Mouse (Mus musculus) NIH3T3 (cell line): ENCODE measurements around the gene Cntn2.

Source experiments
- DNase-seq: peaks from one replicate; pipeline ENCODE4 v3.0.0-alpha.2; 2012; ENCODE audit warnings: low read depth

Cntn2 gene

DNA sequence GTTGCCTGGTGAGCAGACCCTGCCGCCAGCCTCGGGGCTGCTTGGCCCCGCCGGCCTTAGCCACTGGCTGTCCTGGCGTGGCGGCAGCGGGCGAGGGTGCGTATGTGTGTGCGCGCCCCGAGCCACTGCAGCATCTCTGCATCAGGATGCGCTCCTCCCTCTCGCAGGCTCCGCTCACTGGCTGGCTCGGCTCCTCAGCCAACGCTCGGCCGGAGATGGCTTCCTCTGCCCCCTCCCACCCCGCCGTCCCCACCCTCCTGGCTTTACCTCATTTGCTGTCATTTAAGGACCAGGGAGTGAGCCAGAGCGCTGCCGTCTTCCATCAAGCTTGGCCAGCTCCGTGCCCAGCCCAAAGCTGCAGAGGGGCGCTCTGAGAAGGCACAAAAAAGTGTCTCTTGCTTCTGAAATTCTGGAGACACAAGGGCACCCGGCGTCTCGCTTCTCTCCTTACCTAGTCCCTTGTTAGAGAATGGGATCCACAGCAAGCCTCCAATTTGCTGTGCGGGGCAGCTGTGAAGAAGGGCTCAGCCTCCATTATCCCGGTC, at the start of gene Cntn2:
TSS of gene Cntn2 (minus strand) at position 495 of the 545 bp plus-strand sequence.
- no peak for DNase-seq

DNA sequence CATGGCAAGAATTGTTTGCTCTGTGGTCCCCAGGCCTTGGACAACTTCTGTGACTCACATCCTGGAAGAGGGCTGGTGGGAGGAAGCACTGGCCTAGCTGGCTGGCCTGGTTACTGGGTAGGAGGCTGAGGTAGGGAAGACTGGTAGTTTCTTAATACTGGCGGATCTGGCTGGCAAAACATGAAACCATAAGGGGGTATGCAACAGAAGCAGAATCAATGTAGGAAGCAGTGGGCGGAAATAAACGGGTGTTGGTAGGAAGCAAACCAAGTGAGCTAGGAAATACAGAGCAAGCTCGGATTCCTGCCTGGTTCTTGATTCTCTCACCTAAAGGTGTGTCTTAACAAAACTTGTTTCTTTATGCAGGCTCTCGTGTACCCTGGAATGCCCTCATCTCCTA, 49.1 kb upstream of the Cntn2 start:
- no peak for DNase-seq

DNA sequence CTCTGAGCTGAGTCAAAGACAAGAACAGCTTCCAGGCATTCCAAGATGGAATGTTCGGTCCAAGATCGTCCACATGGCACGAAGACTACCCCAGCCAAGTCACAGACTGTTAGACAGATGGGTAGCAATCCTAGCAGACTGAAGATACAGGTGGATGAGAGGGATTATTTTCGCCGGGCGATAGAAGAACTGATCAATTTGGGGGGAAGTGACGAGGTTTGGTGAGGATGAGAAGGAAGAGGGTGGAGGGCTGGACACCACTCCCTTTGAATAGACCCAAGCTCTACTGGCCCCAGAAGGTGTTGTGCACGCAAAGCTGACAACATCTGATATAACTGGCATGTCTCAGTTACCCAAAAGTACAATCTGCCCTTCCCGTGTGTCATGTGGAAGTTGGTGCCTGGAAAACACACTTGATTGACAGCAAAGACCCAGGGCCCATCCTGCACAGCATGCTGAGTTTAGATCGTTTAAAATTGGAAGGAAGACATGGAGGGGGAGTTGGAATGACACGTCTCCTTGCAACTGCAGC, 48.4 kb upstream of the Cntn2 start:
- DNase-seq, result no peak

DNA sequence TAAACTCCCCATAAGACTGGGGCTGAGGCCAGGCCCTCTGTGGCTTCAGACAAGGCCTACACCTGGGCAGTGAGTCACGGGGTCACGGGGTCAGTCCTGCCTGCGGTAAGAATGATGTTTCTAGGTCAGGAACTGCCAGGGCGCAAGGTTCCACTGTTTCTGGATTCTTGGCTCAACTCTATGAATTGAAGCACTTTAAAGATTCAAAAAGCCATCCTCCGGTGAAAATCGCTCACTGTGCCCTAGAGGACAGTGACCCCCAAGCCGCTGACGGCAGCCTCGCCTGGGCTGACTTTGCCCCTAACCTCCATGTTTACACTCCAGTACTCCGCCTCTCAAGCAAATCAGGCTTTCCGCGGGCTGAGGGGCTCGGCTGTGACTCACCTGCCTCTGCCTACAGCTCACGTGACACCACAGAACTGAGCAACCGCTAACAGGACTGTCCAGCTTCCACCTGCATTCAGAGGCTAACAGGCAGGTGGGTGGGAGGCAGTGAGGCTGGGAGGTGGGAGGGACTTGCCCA, 43.7 kb upstream of the Cntn2 start:
- no peak for DNase-seq

DNA sequence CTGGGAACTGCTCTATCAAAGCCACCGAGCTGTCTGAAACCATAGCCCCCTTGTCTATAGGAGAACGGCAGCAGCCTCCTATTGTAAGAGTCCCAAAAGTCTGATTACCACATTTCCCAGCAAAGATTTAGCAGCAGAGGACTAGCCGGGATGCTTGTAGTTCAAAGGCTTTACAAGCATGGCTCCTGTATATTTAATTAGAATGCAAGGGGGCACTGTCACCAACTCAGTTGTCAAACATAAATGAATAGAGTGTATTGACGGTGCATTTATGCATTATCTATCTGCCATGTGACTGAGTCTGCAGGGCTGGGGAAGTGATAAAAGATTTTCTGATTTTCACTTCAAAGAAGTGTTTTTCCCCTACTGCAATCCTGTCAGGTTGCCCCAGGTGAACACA, 42.3 kb upstream of the Cntn2 start:
- no peak for DNase-seq

DNA sequence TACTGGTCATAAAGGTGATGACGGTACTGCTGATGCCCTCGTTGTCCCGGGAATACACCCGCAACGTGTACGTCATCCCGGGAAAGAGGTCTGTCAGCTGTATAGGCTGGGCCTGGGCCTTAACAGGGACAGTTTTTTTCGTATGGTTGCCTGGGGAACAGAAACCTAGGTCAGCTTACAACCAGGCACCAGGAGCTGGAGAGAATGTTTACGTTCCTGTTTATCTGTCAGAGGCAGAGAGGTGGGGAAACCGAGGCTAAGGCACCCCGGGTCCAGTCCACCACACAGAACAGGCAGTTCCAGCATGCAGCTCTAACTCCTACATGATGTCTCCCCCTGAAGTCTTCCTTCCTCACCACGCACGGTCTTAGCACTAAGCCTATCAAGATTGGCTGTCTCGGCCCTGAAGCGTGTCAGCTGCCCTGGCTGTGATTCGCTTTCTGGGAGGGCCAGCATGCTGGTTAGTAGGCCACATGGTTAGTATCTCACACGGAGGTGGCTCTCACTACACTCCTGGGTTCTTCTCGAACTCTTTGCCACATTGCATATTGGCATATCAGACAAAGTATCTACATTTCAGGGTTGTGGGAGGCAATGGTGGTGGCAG, 40.0 kb upstream of the Cntn2 start:
- DNase-seq, result no peak

DNA sequence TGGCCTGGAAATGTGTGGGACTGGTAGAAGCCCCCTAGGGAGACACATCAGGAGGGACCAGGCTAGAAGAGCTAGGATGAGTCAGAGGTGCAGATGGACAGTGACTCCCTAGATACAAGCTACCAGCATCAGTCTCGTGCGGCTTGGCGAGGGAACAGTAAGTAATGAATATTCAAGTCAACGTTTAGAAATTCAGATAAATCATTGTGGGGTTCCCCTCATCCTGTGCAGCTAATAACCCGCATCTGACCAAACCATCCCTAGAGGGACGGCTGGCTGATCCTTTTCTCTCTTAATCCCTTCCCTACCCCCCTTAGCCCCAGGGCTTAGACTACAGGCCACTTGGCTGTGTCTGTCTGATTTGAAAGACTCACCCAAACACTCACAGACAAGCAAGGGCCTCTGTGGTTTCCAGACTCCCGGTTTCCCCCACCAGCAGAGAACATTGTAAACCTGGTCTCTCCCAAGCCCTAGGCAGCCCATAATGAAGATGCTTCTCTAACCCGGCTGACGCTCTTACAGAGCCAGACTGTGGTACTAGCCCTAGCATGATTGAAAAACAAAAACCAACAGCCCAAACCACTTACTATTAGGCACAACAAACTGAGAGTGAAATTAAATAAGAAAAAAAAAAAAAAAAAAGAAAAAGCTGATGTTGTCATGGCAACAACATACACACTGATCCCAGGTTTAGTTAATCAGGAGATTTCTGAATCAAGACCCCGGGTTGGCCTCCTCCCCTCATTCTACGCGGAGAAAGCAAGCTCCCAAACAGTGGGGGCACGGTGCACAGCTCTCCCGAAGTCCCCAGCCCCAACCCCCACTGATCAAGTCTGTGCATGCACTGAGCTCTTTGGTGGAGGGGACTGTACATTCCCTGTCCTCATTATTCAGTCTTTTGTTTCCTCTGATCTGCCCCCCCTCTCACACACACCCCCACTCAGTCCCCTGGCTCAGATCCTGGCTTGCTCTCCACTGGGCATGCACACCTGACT, 39.1 kb upstream of the Cntn2 start:
- DNase-seq, result no peak

DNA sequence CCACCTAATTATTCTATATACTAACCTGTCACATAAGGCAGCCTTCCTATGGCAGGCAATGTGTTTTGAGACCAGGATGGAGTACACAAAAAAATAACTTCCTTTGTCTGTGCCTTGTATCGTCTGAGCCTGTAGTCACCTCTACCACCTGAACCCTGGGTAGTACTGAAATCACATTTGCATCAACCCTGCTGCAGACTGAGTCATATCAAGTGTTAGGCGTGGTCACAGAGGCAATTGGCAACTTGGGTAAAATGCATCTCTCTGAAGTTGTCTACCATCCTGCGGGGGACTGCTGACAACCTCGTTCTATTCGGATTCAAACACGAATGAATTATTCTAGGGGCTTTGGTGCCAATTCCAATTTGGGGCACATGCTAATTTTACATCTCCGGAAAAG, 37.0 kb upstream of the Cntn2 start:
- no peak for DNase-seq

DNA sequence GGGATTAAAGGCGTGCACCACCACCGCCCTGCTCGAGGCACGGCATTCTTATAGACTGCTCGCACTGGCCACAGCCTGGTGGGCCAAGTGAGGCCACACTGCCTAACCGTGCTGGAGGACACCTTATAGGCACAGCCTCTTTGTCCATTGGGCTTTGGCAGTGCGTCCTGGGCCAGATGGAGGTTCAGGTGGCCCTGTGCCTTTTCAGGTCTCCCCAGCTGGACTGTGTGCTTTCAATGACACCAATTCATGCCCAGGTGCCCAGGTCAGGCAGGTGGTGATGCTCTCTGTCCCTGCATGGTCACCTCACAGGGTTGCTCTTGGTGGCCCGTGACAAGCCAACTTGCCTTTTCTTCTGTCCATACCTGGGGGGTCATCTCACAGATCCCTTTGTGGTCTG, 33.8 kb upstream of the Cntn2 start:
- no peak for DNase-seq

DNA sequence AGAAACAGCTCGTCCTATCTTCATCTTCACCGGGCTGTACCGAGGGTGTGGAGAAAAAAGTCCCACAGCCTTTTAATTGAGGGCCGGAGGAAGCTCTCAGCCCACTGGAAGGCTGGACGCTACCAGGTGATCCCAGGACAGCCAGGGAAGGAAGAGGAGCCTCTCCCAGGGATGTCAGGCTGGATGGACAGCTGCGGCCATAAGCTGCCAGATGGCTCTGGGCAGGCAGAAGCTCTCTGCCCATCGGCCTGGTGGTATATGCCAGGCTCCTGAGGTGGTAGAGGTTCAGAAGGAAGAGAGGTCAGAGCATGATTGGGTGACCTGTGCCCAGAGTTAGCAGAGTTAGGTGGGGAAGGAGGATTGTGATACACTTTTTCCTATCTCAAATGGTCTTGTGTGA, 29.8 kb upstream of the Cntn2 start:
- DNase-seq, result no peak

DNA sequence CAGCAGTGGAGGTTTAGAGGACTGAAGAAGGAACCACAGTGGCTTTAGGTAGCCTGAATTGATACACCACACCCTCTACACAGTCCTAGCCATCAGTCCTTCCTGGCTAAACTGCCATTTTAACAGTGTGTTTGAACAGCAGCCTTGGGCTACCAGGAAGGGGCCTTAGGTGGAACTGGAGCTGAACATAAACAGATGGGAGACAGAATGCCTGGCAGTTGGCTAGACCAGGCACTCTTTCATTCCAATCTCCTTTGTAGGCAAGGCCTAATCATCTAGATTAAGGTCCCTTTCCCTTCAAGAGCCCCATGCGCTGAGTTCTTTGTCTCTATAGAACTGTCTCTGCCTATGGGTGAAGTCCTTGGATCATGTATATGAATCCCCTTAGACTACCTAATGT, 28.6 kb upstream of the Cntn2 start:
- no peak for DNase-seq

DNA sequence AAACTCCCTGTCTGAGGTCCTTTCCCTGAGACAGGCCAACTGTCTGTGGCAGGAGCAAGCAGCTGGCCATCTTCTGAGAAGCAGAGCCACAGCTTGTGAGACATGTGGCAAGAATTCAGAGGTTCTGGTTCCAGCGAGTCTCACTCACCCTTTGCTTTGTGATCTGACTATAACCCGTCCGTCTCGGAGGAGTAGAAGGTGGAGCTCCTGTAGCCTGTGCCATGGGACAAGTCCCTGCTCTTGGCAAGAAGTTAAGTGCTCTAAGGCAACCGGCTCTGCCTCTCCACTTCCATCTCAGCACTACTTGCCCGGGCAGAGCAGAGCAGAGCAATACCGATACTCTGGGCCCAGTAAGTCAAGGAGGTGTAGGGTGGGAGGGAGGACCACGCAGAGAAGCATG, 27.9 kb upstream of the Cntn2 start:
- DNase-seq, result no peak

DNA sequence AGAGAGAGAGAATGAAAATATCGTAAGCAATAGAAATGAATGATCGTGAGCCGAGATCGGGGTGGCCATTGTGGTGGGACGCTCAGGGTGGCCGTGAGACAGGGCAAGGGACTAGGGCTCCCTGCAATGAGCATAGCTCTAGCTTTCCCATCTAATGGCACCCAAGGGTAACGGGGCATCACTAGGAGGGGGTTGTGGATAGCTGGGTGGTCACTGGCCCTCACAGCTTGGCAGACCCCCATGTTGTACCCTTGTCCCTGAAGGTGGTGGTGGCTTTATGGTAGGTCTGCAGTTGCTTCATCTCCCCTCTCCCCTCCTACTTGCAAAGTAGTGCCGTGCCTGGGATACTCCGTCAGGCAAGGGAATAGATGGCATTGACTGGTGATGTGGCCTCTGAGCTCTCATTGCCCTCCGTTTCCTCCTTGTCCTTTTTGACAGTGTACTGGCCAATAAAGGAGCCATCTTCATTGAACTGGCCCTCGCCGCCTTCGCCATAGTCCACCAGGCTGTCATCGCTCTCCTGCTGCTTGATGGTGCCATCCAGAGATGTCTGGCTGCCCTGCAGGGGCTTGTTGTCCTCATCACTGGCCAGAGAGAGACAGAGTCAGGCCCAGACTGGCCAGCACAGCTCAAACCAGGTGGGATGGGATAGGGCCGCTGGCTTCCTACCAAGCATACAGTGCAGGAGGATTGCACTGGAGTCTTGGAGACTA, 27.2 kb upstream of the Cntn2 start:
- DNase-seq, result no peak

DNA sequence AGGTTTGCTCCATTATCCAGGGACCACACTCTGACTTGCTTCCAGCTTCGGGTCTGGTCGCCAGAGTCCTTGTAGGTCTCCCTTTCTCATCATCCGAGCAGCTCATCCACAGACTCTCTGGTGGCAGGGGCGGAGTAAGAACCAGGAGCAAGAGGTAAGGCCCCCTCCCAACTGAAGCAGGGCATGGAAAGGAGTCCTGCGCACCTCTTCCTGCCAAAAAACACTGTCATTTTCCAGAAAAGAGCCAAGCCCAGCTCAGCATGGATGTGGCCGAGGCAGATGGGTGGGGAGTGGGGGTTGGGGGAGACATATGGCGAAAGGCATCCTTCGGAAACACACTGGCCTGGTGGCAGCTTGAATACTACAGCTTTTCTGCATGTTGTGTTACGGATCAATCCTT, 26.5 kb upstream of the Cntn2 start:
- no peak for DNase-seq

DNA sequence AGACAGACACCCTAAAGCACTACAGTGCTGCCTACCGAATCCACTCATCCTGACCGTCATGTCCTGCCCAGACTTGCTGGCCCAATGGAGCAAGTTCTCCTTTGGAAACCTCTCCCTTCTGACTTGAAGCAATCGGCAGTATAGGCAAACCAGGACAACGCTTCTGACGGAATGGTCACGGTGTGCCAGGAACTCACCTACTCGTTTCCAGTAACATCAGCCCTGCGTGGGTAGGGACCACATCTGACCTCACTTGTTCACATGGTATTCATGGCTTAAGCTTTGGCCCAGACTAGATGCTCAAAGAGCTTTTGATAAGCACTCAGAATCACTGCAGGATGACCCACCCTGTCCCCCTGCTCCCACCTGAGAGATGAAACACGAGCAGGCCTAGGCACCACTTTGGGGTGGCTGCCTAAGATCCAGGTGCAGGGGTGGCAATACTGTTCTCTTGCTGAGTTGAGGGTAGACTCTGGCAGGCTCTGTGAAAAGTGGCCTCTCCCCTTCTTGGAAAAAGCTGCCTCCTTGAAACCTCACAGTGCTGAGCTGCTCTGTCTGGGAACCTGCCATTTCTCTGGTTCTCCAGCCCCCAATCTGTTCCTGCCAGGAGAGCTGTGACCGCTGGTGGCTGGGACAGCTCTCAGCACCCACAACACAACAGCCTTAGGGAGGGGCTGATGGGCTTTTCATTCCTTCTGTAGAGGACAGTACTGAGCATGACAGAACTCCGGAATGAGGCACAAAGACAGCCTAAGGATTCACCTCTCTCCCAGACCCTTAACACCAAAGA, 24.5 kb upstream of the Cntn2 start:
- DNase-seq, result no peak

DNA sequence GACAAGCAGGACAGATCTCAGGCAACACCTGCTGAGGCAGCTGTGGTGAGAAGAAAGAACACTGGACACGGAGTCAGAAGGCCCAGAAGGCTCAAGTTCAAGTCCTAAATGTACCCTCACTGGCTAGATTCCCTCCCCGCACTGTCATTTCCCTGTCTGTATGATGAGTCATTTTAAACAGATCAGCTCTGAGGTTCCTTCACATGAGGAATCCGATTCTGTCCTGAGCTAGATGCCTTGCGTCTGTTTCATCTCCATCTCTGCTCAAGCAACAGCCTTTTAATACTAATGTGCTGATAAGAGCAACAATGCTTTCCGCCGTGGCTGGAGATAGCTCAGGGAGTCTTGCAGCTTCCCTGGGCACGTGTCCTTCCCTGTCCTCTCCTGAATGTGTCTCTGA, 22.7 kb upstream of the Cntn2 start:
- no peak for DNase-seq

DNA sequence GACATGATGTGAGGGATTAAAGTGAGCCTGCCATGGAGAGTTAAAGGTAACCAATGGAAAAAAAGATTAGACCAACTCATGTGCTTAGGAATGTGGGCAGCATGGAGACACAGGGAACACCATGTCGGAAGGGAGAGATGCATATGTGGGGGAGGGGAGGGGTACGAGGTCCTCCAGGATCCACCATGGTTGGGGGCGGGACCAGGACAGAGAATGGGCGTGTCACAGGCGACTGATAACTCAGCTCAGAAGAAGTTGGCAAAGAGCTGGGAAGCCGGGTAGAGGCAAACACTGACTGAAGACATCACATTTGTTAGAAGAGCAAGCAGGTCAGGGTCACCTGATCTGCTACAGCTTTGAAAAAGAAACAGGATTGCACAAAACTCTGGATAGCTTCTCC, 21.9 kb upstream of the Cntn2 start:
- DNase-seq, result no peak

DNA sequence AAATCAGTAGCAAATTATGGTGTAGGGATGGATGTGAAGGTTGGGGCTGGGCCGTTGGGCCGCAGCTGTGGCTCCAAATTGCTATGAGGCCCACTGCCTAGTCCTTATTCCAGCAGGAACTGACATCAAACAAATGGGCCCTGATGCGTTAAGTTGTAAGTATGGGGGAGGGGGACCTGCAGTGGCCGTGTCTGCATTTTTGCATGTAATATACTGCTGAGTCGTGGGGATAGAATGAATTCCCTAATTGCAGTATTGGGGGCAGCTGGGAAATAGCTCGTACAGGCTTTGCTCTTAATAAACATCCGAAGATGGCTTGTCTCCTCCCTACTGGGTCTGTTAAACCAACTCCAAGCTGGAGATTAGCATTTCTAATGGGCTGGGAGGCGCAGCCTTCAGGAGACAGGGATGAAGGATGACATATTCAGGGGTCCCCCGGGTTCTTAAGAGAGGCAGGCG, 19.3 kb upstream of the Cntn2 start:
- DNase-seq, result no peak

DNA sequence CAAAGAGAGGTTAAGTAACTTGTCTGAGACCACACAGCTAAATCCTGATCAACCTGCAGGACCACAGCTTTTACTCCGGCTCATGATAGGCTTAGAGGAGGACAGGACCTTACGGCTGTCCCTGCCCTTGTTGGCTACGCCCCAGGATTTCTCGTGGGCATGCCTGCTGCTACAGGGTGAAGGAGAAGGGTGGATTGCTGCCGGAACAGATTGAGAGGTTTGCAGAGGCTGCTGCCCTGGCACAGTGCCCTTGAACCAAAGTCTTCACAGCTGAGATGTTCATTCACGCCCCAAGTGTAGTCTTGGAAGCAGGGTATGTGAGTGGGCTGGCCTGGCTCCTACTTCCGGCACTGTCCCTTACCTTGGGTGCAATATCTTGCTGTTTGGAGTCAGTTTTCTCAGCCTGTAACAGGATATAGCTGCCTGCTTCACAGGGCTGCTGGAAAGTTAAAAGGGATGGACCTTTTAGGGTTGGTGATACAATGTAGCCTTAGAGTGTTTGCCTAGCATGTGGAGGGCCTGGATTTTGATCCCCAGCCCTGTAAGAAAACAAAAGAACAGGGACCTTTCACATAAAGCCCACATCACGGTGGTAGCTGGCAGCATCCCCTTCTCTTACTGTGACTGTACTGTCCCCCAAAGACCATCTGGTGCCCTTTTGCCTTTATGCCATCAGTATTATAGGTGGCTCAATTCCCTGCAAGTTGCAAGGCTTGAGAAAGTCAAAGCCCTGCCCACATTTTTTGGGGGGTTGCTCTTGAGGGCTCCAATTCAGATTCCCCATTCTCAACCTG, 18.0 kb upstream of the Cntn2 start:
- no peak for DNase-seq

DNA sequence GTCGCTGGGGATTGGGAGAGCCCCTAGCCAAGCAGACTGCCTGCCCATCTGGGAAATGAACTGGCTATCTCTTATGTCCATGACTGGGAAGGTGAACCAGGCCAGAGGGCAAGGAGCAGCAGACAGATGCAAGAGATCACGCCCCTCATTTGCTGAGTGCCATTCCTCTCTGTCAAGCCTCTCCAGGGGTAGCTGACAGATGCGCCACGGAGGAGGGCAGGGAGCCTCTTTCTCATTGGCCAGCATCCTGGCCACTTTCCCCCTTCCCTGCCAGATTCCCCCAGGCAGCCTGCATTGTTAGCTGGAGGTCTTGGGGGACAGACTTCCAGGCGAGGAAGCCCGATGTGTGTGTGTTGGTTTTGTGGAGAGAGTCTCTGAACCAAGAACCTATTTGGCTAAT, 16.0 kb upstream of the Cntn2 start:
- no peak for DNase-seq
